Mouse (Mus musculus): ENCODE results near the gene Nusap1. TPM values are rescaled to one million over a fixed set of nuclear protein-coding genes. Genes with fewer than 3 reads are reported as not detected.

Gene Nusap1
- polyA plus RNA-seq (2014; fragmentation: Nextera tagmentation; extraction: Ambion mirVana): 56.4 and 57.3 TPM in 2 replicates

DNA sequence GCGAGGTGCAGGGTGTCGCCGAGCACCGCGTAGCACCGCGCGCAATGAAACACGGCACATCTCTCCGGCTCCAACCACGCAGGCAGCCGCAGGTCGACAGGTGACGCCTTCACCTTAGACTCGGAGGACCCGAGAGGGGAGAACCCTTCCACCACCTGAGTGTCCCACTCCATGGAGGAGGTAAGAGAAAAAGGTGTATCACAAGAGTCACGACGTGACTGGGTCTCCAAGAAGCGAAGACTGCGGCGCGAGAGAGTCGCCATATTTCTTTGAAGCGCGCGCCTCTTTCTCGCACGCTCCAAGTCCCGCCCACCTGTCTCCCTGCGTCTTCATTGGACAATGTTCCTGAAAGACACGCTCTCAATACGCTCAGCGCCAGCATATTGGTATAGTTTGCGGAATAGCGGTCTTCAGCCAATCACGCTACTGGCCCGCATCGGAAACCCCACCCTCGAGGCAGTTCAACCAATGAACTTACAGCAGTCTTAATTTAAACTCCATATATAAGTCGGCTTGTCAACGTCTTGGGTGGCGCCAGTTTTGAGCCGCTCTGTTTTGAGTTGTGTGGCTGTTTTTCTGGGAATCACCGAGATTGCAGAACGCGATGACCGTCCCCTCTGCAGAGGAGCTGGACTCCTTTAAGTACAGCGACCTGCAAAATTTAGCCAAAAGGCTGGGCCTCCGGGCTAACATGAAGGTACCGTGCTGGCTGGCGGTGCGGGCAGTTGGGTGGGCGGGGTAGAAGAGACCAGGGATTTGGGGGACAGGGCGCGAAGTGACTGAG, at the start of gene Nusap1, which contains the start of gene Oip5:
TSS of gene Nusap1 (plus strand) at position 100 of the 784 bp plus-strand sequence.
TSS of gene Oip5 (minus strand) at position 271 of the 784 bp plus-strand sequence.
- Histone ChIP-seq H3K4me2 (peak within 1 kb of the TSS; percentile 81), H3K27ac (ENCODE audit: low read depth, low read length) (peak within 1 kb of the TSS; percentile 82), H3K4me1 (ENCODE audit: control insufficient read depth, insufficient read depth, low read length) (peaks cover 15% of the 10 kb centered on the region), H3K9ac (ENCODE audit: low read depth, low read length) (peak within 1 kb of the TSS; percentile 90), H3K27me3 (ENCODE audit: control insufficient read depth, insufficient read depth, low read length) (no peaks in the 10 kb centered on the region), H3K9me3 (replicated peaks; ENCODE audit: control insufficient read depth, low read length) (no peaks in the 10 kb centered on the region), H3K36me3 (ENCODE audit: control insufficient read depth, insufficient read depth, low read length) (no peaks in the 10 kb centered on the region), H3K4me3 (ENCODE audit: low read depth, low read length) (peak within 1 kb of the TSS; percentile 91)
- ATAC-seq (replicated peaks; ENCODE audit: insufficient number of reproducible peaks, low FRiP score, low TSS enrichment): peak; percentile 98
- WGBS (ENCODE audit: insufficient replicate concordance): under 1% methylated on average over 55 of the region's 55 CpGs

DNA sequence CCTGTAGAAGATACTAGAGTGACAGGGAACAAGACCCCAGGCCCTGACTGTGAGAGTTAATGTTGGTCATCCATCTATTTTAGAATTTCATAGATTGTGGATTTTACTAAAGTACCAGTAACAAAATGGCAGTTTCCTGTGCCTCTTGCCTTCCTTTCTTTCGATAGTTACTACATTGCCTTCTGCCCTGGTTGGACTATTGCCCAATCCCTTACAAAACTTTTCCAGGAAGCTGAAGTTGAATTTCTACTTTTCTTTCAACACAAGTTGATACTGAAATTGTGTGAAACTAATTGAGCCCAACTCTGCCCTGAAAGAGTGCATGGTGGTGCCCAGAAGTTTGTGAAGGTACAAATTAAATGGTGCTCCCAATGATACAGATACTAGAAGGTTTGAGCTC, 45.6 kb upstream of the Nusap1 start:
- no peak overlapping the region for H3K4me2 ChIP-seq
- H3K27me3 ChIP-seq (ENCODE audit: control insufficient read depth, insufficient read depth, low read length): no peaks in the 10 kb centered on the region
- no peak overlapping the region for H3K27ac ChIP-seq (ENCODE audit: low read depth, low read length)
- H3K4me1 ChIP-seq (ENCODE audit: control insufficient read depth, insufficient read depth, low read length): no peaks in the 10 kb centered on the region
- no peak for ATAC-seq (replicated peaks; ENCODE audit: insufficient number of reproducible peaks, low FRiP score, low TSS enrichment)
- H3K36me3 ChIP-seq (ENCODE audit: control insufficient read depth, insufficient read depth, low read length): 0 out of 2 replicates have a peak, but pooled peaks cover 2% of the 10 kb centered on the region
- 83% methylated on average over 1 of the region's 1 CpGs for WGBS (ENCODE audit: insufficient replicate concordance)
- no peak overlapping the region for H3K9ac ChIP-seq (ENCODE audit: low read depth, low read length)
- H3K4me3 ChIP-seq (ENCODE audit: low read depth, low read length): no peak overlapping the region
- H3K9me3 ChIP-seq (replicated peaks; ENCODE audit: control insufficient read depth, low read length): no peaks in the 10 kb centered on the region

DNA sequence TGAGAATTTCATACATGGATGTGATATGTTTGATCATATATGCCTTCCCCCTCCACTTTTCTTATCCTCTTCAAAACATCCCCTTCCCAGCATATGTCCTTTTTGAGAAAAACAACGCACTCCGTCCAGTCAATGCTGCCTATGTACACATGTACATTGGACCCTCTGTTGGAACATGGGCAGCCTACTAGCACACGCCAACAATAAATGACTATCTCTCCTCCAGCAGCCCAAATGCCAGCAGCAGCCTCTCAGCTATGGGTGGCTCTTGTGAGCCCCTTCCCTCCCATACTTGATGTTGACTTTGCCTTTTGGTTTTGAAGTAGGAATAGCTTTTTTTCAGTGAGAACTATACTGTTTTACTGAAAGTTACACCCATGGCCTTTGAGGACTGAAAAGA, 36.5 kb upstream of the Nusap1 start:
- Histone ChIP-seq H3K27ac (ENCODE audit: low read depth, low read length) (no peak overlapping the region), H3K4me3 (ENCODE audit: low read depth, low read length) (no peak overlapping the region), H3K27me3 (ENCODE audit: control insufficient read depth, insufficient read depth, low read length) (no peaks in the 10 kb centered on the region), H3K4me2 (no peak overlapping the region), H3K9ac (ENCODE audit: low read depth, low read length) (no peak overlapping the region), H3K9me3 (replicated peaks; ENCODE audit: control insufficient read depth, low read length) (no peaks in the 10 kb centered on the region), H3K4me1 (ENCODE audit: control insufficient read depth, insufficient read depth, low read length) (no peaks in the 10 kb centered on the region), H3K36me3 (ENCODE audit: control insufficient read depth, insufficient read depth, low read length) (no peaks in the 10 kb centered on the region; the same call in 1 of the 2 replicates)
- ATAC-seq (replicated peaks; ENCODE audit: insufficient number of reproducible peaks, low FRiP score, low TSS enrichment): no peak
- 90% methylated on average over 3 of the region's 3 CpGs for WGBS (ENCODE audit: insufficient replicate concordance)

DNA sequence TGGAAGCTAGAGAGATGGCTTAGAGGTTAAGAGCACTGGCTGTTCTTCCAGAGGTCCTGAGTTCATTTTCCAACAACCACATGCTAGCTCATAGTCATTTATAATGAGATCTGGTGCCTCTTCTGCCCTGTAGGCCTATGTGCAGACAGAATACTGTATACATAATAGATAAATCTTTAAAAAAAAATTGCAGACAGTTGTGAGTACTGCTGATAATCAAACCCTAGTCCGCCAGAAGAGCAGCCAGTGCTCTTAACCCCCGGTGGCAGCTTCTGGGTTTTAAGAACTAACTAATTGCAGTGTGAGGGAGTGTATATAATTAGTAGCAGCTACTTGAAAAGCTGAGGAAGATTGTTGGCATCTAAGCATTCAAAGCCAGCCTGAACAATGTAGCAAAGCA, 34.7 kb upstream of the Nusap1 start:
- Histone ChIP-seq H3K4me3 (ENCODE audit: low read depth, low read length) (no peak overlapping the region), H3K4me2 (no peak overlapping the region), H3K4me1 (ENCODE audit: control insufficient read depth, insufficient read depth, low read length) (no peaks in the 10 kb centered on the region), H3K9ac (ENCODE audit: low read depth, low read length) (no peak overlapping the region; the same call in 1 of the 2 replicates), H3K9me3 (replicated peaks; ENCODE audit: control insufficient read depth, low read length) (no peaks in the 10 kb centered on the region), H3K27me3 (ENCODE audit: control insufficient read depth, insufficient read depth, low read length) (no peaks in the 10 kb centered on the region), H3K27ac (ENCODE audit: low read depth, low read length) (no peak overlapping the region), H3K36me3 (ENCODE audit: control insufficient read depth, insufficient read depth, low read length) (no peaks in the 10 kb centered on the region; the same call in 1 of the 2 replicates)
- no peak for ATAC-seq (replicated peaks; ENCODE audit: insufficient number of reproducible peaks, low FRiP score, low TSS enrichment)
- 37% methylated on average over 2 of the region's 2 CpGs for WGBS (ENCODE audit: insufficient replicate concordance)

DNA sequence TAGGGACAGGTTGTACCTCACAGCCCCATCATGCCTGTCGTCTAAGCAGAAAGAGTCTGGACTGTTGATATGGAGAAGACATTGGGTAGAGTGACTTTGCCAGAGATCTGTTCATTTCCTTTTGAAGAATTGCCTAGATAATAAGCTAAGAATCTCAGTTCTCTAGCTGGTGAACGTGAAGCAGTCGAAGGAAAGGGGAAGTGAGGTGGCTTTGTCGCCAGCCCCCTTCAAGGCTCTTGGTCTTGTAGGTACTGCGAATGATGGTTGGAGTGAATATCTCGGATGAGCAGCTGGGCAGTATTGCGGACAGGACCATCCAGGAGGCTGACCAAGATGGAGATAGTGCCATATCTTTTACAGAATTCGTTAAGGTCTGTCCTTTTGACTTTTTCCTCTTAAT, 33.8 kb upstream of the Nusap1 start:
- no peak for ATAC-seq (replicated peaks; ENCODE audit: insufficient number of reproducible peaks, low FRiP score, low TSS enrichment)
- 82% methylated on average over 8 of the region's 8 CpGs for WGBS (ENCODE audit: insufficient replicate concordance)

DNA sequence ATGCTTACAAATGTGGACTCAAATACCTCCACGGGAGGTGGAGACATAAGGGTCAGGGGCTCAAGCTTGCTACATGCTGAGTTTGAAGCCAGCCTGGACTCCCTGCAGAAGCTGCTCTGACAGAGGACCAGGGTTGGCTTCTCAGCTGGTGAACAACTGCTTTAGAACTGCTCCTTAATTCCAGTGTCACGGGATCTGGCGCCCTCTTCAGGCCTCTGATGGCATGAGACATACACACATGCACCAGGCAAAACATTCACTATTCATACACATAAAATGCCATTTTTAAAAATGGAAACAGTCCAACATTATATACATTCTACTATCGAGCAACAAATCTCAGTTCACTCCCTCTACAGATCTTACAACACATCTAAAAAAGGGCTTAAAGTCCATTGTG, 30.7 kb upstream of the Nusap1 start:
- H3K9ac ChIP-seq (ENCODE audit: low read depth, low read length): no peak overlapping the region
- peaks cover 2% of the 10 kb centered on the region; the same call in 1 of the 2 replicates for H3K36me3 ChIP-seq (ENCODE audit: control insufficient read depth, insufficient read depth, low read length)
- H3K27me3 ChIP-seq (ENCODE audit: control insufficient read depth, insufficient read depth, low read length): no peaks in the 10 kb centered on the region
- WGBS (ENCODE audit: insufficient replicate concordance): 12% methylated on average over 4 of the region's 4 CpGs
- H3K9me3 ChIP-seq (replicated peaks; ENCODE audit: control insufficient read depth, low read length): no peaks in the 10 kb centered on the region
- no peaks in the 10 kb centered on the region for H3K4me1 ChIP-seq (ENCODE audit: control insufficient read depth, insufficient read depth, low read length)
- no peak overlapping the region for H3K4me2 ChIP-seq
- no peak overlapping the region for H3K27ac ChIP-seq (ENCODE audit: low read depth, low read length)
- no peak overlapping the region for H3K4me3 ChIP-seq (ENCODE audit: low read depth, low read length)
- no peak for ATAC-seq (replicated peaks; ENCODE audit: insufficient number of reproducible peaks, low FRiP score, low TSS enrichment)

More for the DNA sequence above, 33.8 kb upstream of the Nusap1 start:
- no peak overlapping the region for H3K4me2 ChIP-seq
- H3K4me1 ChIP-seq (ENCODE audit: control insufficient read depth, insufficient read depth, low read length): no peaks in the 10 kb centered on the region
- H3K27ac ChIP-seq (ENCODE audit: low read depth, low read length): no peak overlapping the region
- no peak overlapping the region for H3K4me3 ChIP-seq (ENCODE audit: low read depth, low read length)
- H3K9ac ChIP-seq (ENCODE audit: low read depth, low read length): no peak overlapping the region
- no peaks in the 10 kb centered on the region for H3K27me3 ChIP-seq (ENCODE audit: control insufficient read depth, insufficient read depth, low read length)
- H3K36me3 ChIP-seq (ENCODE audit: control insufficient read depth, insufficient read depth, low read length): no peaks in the 10 kb centered on the region; the same call in 1 of the 2 replicates
- no peaks in the 10 kb centered on the region for H3K9me3 ChIP-seq (replicated peaks; ENCODE audit: control insufficient read depth, low read length)

DNA sequence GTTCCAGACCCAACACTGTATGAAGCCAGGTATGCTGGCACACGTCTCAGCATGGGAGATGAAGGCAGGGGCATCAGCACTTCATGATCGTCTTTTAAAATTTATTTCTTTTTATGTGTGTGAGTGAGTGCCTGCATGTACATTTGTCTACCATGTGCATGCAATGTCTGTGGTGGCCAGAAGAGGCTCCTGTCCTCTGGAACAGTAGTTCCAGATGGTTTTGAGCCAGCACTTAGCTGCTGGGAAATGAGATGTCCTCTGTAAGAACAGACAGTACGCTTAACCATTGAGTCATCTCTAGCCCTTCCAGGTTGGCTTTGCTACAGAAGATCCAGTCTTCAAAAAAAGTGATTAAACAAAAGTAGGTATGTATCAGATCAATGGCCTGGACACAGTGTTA, 26.9 kb upstream of the Nusap1 start:
- 87% methylated on average over 3 of the region's 3 CpGs for WGBS (ENCODE audit: insufficient replicate concordance)
- Histone ChIP-seq H3K4me1 (ENCODE audit: control insufficient read depth, insufficient read depth, low read length) (peaks cover 7% of the 10 kb centered on the region), H3K4me2 (no peak overlapping the region), H3K36me3 (ENCODE audit: control insufficient read depth, insufficient read depth, low read length) (peaks cover 4% of the 10 kb centered on the region), H3K4me3 (ENCODE audit: low read depth, low read length) (no peak overlapping the region), H3K27me3 (ENCODE audit: control insufficient read depth, insufficient read depth, low read length) (no peaks in the 10 kb centered on the region), H3K27ac (ENCODE audit: low read depth, low read length) (no peak overlapping the region), H3K9me3 (replicated peaks; ENCODE audit: control insufficient read depth, low read length) (no peaks in the 10 kb centered on the region), H3K9ac (ENCODE audit: low read depth, low read length) (no peak overlapping the region)
- ATAC-seq (replicated peaks; ENCODE audit: insufficient number of reproducible peaks, low FRiP score, low TSS enrichment): no peak

DNA sequence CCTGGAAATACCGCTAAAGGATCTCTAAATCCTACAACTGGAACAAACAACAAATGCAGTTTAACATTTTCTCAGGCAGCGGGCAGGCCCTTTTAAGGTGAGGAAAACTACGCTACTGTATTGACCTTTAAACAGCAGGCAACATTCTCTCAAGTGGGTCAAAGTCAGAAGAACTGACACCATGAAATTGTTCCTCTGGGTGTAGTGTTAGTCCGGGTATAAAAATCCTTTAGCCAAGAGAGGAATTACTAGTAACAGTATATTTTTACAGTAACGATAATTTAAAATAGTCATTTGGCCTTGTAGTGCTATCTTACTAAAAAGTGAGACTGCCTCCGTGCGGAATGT, 24.4 kb upstream of the Nusap1 start:
- H3K9me3 ChIP-seq (replicated peaks; ENCODE audit: control insufficient read depth, low read length): no peaks in the 10 kb centered on the region
- WGBS (ENCODE audit: insufficient replicate concordance): 7% methylated on average over 7 of the region's 7 CpGs
- H3K4me1 ChIP-seq (ENCODE audit: control insufficient read depth, insufficient read depth, low read length): peaks cover 8% of the 10 kb centered on the region
- H3K4me3 ChIP-seq (ENCODE audit: low read depth, low read length): peak overlapping the region; percentile 91
- peak overlapping the region; percentile 70 for H3K9ac ChIP-seq (ENCODE audit: low read depth, low read length)
- ATAC-seq (replicated peaks; ENCODE audit: insufficient number of reproducible peaks, low FRiP score, low TSS enrichment): no peak
- H3K36me3 ChIP-seq (ENCODE audit: control insufficient read depth, insufficient read depth, low read length): peaks cover 15% of the 10 kb centered on the region
- peak overlapping the region; percentile 64 for H3K4me2 ChIP-seq
- H3K27ac ChIP-seq (ENCODE audit: low read depth, low read length): peak overlapping the region; percentile 87
- no peaks in the 10 kb centered on the region for H3K27me3 ChIP-seq (ENCODE audit: control insufficient read depth, insufficient read depth, low read length)
